Mouse (Mus musculus) kidney, embryonic 14.5 days (tissue): Measurements from ENCODE around the gene Hscb. TPM values are rescaled to one million over a fixed set of nuclear protein-coding genes. Genes with fewer than 3 reads are reported as not detected.
A peak's percentile ranks its signal among the peaks of the same experiment; 100 is the strongest.

Experiments used
- ATAC-seq: fragments of 200-750 bp; cut with Nextera tagmentation; 2 replicates; pipeline ENCODE4 v1.8.0; 2017; ENCODE audit warnings: moderate number of reproducible peaks, mild to moderate bottlenecking, moderate TSS enrichment, moderate library complexity; ENCODE audit not compliant: low FRiP score, low TSS enrichment
- H3K27ac ChIP-seq: fragments of 300-500 bp; sonication (generic); 2 replicates; pipeline ENCODE4 v1.5.1; 2014; ENCODE audit warnings: low read depth, mild to moderate bottlenecking, low read length, moderate library complexity, mixed read lengths
- H3K27me3 ChIP-seq: fragments of 300-500 bp; sonication (generic); 2 replicates; pipeline ENCODE4 v1.6.1; 2014; ENCODE audit warnings: mild to moderate bottlenecking, low read length; ENCODE audit not compliant: control insufficient read depth, insufficient read depth
- H3K36me3 ChIP-seq: fragments of 300-500 bp; sonication (generic); 2 replicates; pipeline ENCODE4 v1.6.1; 2014; ENCODE audit warnings: low read length, mixed read lengths; ENCODE audit not compliant: control insufficient read depth, insufficient read depth
- H3K4me1 ChIP-seq: fragments of 300-500 bp; sonication (generic); 2 replicates; pipeline ENCODE4 v1.6.1; 2014; ENCODE audit warnings: low read length, mixed read lengths; ENCODE audit not compliant: control insufficient read depth, insufficient read depth
- H3K4me2 ChIP-seq: fragments of 300-500 bp; sonication (generic); replicated peaks from 2 replicates; pipeline ENCODE4 v1.6.1; 2014; ENCODE audit warnings: low read depth, mild to moderate bottlenecking, low read length
- H3K4me3 ChIP-seq: fragments of 300-500 bp; sonication (generic); 2 replicates; pipeline ENCODE4 v1.5.1; 2014; ENCODE audit warnings: mild to moderate bottlenecking, low read length
- H3K9ac ChIP-seq: fragments of 300-500 bp; sonication (generic); 2 replicates; pipeline ENCODE4 v1.6.1; 2014; ENCODE audit warnings: low read depth, mild to moderate bottlenecking, low read length, moderate library complexity
- H3K9me3 ChIP-seq: fragments of 300-500 bp; sonication (generic); 2 replicates; pipeline ENCODE4 v1.6.1; 2016; ENCODE audit warnings: low read length; ENCODE audit not compliant: control insufficient read depth
- WGBS: fragments of 180-500 bp; shearing (Covaris S2); extraction: QIAGEN DNeasy Blood & Tissue Kit; methylation state at CpG from one replicate; pipeline ENCODE4 v1.1.7; 2014; 5-methylcytosine and 5-hydroxymethylcytosine counted together
- polyA plus RNA-seq: library from polyadenylated mRNA; unstranded; fragments of >200 nt; fragmentation: Nextera tagmentation; extraction: Ambion mirVana; gene quantifications from 2 replicates; pipeline ENCODE4 v1.2.1, GENCODE M21; 2014

The Hscb gene
- polyA plus RNA-seq, 1 experiment from 2014 or later = 31.3 TPM

DNA sequence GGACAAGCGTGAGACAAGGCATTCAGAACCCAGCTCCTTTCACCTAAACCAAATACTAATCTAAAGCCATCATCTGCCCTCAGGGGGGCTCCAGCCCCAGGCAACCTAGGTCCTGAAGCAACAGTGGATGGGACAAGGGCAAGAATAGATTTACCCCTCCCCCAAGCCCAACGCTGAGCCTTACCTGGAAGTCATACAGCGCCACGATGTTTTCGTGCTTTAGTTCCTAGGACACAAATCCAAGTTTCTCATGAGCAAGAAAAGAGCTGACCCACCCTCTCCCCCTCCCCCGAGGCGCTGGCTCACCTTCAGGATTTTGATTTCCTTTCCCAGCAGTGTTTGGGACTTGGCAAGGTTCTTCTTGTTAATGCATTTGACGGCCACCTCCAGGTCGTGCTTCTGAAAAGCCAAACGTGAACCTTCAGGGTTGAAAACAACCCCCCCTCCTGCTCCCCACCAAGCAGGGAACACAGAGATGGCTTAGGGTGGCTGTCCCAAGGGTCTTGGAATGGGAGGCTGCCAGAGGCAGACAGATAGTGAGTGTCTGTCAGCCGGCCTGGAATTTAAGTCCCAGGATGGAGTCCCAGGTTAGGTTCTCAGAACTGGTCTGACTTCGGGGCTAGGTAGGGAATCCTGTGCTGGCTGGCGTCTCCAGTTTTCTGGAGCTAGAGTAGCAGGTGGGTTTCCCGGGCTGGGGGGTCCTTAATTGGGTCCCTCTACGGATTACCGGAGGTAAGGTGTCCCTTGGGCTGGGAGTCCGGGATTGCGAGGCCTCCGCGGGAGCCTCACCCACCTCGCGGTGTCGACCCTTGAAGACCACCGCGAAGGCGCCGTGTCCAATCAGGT, 30.5 kb downstream of the Hscb start:
- peak overlapping the region; percentile 86 for H3K4me3 ChIP-seq
- no peaks in the 10 kb centered on the region for H3K9me3 ChIP-seq
- ATAC-seq = 0 out of 2 replicates have a peak, but pooled peaks have one; percentile 1
- H3K27ac ChIP-seq = peak overlapping the region; percentile 69; the same call in 1 of the 2 replicates
- H3K4me2 ChIP-seq = peak overlapping the region; percentile 87
- H3K9ac ChIP-seq = peak overlapping the region; percentile 97
- H3K27me3 ChIP-seq = no peaks in the 10 kb centered on the region
- H3K36me3 ChIP-seq = peaks cover 12% of the 10 kb centered on the region; the same call in 1 of the 2 replicates
- under 1% methylated on average over 27 of the region's 27 CpGs for WGBS
- peaks cover 15% of the 10 kb centered on the region for H3K4me1 ChIP-seq

DNA sequence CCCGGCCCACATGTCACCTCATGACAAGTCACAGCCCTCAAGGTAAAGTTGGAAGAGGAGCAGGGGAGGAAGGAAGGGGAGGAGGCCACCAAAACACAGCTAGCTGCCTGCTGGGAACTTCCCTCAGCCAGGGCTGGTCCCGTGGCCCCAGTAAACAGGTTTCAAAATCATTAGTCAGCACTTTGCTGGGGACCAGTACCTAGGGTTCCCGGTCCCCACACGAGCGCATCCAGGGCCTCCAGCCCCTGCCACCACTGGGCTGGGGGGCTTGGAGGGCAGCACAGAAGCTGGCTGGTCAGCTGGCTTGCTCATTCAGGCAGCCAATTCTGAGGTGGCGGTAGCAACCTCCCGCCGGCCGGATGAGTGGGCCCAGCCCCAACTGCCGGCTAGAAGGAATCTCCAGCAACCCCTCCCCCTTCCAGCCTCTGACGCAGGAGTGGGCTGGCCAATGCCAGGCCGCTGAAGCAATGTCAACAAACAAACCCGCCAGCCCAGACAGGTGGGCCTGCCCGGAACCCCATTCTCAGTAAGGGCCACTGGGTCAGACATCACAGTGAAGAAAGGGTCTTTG, 31.4 kb downstream of the Hscb start:
- peak overlapping the region; percentile 87 for H3K4me2 ChIP-seq
- H3K4me1 ChIP-seq = peaks cover 15% of the 10 kb centered on the region
- ATAC-seq = peak; percentile 53
- no peaks in the 10 kb centered on the region for H3K27me3 ChIP-seq
- peak overlapping the region; percentile 86 for H3K4me3 ChIP-seq
- H3K9ac ChIP-seq = peak overlapping the region; percentile 97
- H3K36me3 ChIP-seq = peaks cover 12% of the 10 kb centered on the region; the same call in 1 of the 2 replicates
- no peaks in the 10 kb centered on the region for H3K9me3 ChIP-seq
- WGBS = 2% methylated on average over 14 of the region's 14 CpGs
- peak overlapping the region; percentile 49; the same call in 1 of the 2 replicates for H3K27ac ChIP-seq

DNA sequence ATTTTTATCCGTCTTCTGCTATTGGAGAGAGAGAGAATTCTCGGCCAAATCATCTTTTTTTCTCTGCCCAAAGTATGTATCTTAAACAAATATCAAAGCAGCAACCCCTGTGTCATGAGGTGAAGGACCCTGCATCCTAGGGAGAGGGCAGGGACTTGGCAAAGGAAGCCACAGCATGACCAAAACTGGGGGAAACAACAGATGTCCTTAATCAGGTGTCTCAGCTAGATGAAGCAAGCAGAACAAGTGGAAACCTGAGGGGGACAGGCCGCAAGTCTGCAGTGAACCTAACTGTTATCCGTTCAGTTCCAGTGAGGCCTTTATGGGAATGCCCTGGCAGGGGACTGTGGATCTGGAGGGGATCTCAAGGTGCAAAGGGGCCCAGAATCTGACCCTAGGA, 32.1 kb downstream of the Hscb start:
- H3K9ac ChIP-seq = peak overlapping the region; percentile 97
- H3K36me3 ChIP-seq = peaks cover 16% of the 10 kb centered on the region; the same call in 1 of the 2 replicates
- H3K4me3 ChIP-seq = peak overlapping the region; percentile 86
- ATAC-seq = no peak
- H3K9me3 ChIP-seq = no peaks in the 10 kb centered on the region
- no peak overlapping the region for H3K27ac ChIP-seq
- WGBS = 92% methylated on average over 4 of the region's 4 CpGs
- peak overlapping the region; percentile 87 for H3K4me2 ChIP-seq
- H3K27me3 ChIP-seq = no peaks in the 10 kb centered on the region
- peaks cover 15% of the 10 kb centered on the region for H3K4me1 ChIP-seq

DNA sequence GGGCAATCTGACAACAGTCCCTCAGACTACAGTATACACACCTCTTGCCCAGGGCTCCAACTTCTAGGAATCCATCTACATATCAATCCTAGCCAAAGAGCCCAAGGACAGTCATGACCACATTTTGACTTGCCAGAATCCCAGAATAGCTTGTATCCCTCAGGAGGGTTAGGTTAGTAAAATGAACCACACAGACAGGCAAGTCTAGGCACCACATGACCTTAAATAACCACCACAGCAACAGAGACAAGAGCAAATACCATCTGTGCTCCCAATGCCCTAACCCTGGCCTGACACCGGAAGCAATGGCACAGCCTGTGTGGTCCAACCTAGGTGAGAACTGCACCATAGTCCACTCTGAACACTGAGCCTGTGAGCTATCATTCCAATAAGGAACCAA, 32.9 kb downstream of the Hscb start:
- no peaks in the 10 kb centered on the region for H3K9me3 ChIP-seq
- H3K4me1 ChIP-seq = peaks cover 15% of the 10 kb centered on the region
- WGBS = 83% methylated on average over 1 of the region's 1 CpGs
- no peak overlapping the region for H3K27ac ChIP-seq
- H3K27me3 ChIP-seq = no peaks in the 10 kb centered on the region
- no peak overlapping the region for H3K4me3 ChIP-seq
- H3K36me3 ChIP-seq = peaks cover 22% of the 10 kb centered on the region
- no peak overlapping the region for H3K4me2 ChIP-seq
- no peak overlapping the region for H3K9ac ChIP-seq
- no peak for ATAC-seq

DNA sequence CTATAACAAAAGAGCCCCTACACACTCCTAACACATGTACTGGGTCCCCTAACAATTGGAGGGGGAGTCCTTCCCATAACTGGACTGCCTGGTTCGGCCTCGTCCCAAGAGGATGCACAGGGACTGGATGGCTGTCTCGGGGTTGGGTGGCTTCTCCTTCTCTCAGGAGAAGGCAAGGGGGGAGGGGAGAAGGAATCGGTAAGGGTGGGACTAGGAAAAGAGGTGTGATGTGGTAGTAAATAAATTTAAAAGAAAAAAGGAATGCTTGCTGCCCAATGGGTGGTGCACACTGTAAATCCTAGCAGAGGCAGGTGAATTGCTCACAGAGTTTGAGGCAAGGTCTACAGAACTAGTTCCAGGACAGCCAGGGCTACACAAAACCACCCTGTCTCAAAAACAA, 33.4 kb downstream of the Hscb start:
- Histone ChIP-seq H3K36me3 (peaks cover 25% of the 10 kb centered on the region), H3K4me2 (no peak overlapping the region), H3K27me3 (no peaks in the 10 kb centered on the region), H3K4me3 (no peak overlapping the region), H3K9ac (no peak overlapping the region), H3K27ac (no peak overlapping the region), H3K4me1 (peaks cover 15% of the 10 kb centered on the region), H3K9me3 (no peaks in the 10 kb centered on the region)
- no peak for ATAC-seq
- 70% methylated on average over 4 of the region's 4 CpGs for WGBS

DNA sequence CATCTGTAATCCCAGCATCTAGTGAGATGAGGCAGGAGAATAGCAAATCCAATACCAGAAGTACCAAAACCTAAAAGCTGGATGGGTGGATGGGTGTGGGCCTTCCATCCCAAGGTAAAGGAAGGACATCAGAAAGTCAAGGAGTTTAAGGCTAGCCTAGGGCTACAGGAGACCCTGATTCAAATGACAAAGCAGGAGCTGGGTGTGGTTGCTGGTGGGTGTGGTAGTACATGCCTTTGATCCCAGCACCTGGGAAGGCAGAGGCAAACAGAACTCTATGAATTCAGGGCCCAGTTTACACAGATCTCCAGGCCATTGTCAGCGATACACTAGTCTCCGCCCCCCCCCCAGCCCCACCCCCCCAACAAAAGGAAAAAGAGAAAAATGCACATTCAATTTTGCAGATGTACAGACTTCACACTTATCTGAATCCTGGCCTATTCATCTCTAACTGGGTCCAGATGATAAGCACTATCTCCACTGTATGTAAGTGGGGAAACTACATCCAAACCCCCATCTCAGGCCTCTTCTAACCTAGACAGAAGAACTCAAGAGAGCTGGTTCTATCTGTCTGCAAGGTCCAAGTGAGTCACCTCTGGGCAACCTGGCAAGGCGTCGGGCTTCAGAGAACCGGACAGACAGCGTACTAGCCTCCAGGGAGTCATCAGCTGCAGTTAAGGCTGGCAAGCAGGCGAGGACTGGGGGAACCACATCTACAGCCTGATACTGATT, 35.4 kb downstream of the Hscb start:
- Histone ChIP-seq H3K4me3 (no peak overlapping the region), H3K27me3 (no peaks in the 10 kb centered on the region), H3K9ac (no peak overlapping the region), H3K27ac (no peak overlapping the region), H3K36me3 (peaks cover 39% of the 10 kb centered on the region), H3K4me1 (peaks cover 15% of the 10 kb centered on the region), H3K4me2 (no peak overlapping the region), H3K9me3 (no peaks in the 10 kb centered on the region)
- ATAC-seq = no peak
- WGBS = 86% methylated on average over 7 of the region's 7 CpGs

DNA sequence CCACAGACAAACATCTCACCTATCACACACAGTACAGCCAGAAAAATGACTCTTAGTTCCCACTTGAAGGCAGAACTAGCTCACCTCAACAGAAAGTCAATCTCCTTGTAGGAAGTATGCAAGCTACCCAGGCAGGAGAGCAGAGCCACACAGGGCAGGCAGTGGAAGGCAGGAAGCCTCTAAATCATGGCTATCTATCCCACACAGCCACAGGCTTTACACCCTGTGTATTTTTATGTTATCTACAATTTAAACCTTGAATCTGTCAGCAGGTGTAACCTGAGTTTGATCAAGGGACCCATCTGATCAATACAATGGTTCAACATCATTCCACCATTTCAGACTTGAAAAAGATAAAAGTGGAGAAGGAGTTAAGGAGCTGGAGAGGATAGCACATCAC, 36.8 kb downstream of the Hscb start:
- H3K36me3 ChIP-seq = peaks cover 52% of the 10 kb centered on the region
- no peak for ATAC-seq

DNA sequence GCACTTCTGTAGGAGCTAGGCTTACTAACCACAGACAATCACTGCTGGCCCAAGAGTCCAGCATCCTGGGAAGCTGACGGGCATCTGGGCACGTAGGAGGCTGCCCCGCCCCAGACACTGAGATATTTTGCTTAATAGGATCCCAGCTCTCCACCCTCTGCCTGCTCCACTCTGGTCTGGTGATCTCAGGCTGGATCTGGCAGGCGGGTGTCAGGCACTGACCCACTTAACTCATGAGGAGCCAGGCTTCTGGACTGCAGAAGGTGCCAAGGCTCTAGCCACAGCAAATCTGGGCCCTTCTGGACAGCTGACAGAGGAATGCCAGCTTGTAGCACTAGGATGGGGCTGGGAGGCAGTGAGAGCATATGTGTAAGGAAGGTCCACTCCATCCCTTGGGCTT, 37.4 kb downstream of the Hscb start:
- Histone ChIP-seq H3K9me3 (no peaks in the 10 kb centered on the region), H3K4me3 (no peak overlapping the region), H3K36me3 (peaks cover 59% of the 10 kb centered on the region), H3K9ac (no peak overlapping the region), H3K27me3 (no peaks in the 10 kb centered on the region), H3K4me2 (no peak overlapping the region), H3K4me1 (no peaks in the 10 kb centered on the region; the same call in 1 of the 2 replicates), H3K27ac (no peak overlapping the region)
- WGBS = 81% methylated on average over 4 of the region's 4 CpGs
- no peak for ATAC-seq

More for the DNA sequence above, 36.8 kb downstream of the Hscb start:
- H3K4me3 ChIP-seq = no peak overlapping the region
- H3K4me1 ChIP-seq = peaks cover 4% of the 10 kb centered on the region
- H3K27me3 ChIP-seq = no peaks in the 10 kb centered on the region
- H3K9me3 ChIP-seq = no peaks in the 10 kb centered on the region
- no peak overlapping the region for H3K27ac ChIP-seq
- H3K9ac ChIP-seq = no peak overlapping the region
- no peak overlapping the region for H3K4me2 ChIP-seq
